Mouse (Mus musculus) lung, adult 2 months (tissue): Measurements from ENCODE around the gene Lamtor2. TPM values are rescaled to one million over a fixed set of nuclear protein-coding genes. Genes with fewer than 3 reads are reported as not detected.

ENCODE experiments used
- DNase-seq: peaks from one replicate; pipeline ENCODE4 v3.0.0; 2022
- H3K4me1 ChIP-seq: fragments of 200-500 bp; 2 replicates; pipeline ENCODE4 v1.6.1; 2011; ENCODE audit warnings: low read length; ENCODE audit not compliant: control insufficient read depth, insufficient read depth
- H3K4me3 ChIP-seq: fragments of 200-500 bp; replicated peaks from 2 replicates; pipeline ENCODE3; 2011; ENCODE audit warnings: low read depth, mild to moderate bottlenecking, control low read depth, low read length; ENCODE audit errors: extremely low read depth
- CTCF ChIP-seq: fragments of 200-500 bp; IDR thresholded peaks from 2 replicates; pipeline ENCODE4 v1.5.1; 2011; ENCODE audit warnings: mild to moderate bottlenecking, low read length, control low read depth; ENCODE audit not compliant: insufficient read depth
- POLR2A ChIP-seq: fragments of 200-500 bp; IDR thresholded peaks from 2 replicates; pipeline ENCODE4 v1.6.1; 2011; ENCODE audit warnings: low read depth, mild to moderate bottlenecking, control low read depth, low read length, borderline replicate concordance; ENCODE audit errors: extremely low read depth
- WGBS: fragments of 180-500 bp; shearing (Covaris S2); methylation state at CpG from one replicate; pipeline ENCODE4 v1.1.7; 2018; 5-methylcytosine and 5-hydroxymethylcytosine counted together
- polyA plus RNA-seq: library from polyadenylated mRNA; depleted of rRNA; stranded (reverse); fragments of >200 nt; gene quantifications from 2 replicates; pipeline ENCODE4 v1.2.3, GENCODE M21; 2012

Lamtor2 gene
- polyA plus RNA-seq, 1 experiment: 135 TPM

GRCm38 (mm10) chr3:88569694-88570093 lies 16.8 kb upstream of the Lamtor2 start:
- no peak for TF ChIP-seq CTCF
- TF ChIP-seq POLR2A: no peak
- Histone ChIP-seq H3K4me1 (no peaks in the 10 kb centered on the region), H3K4me3 (no peak overlapping the region)
- no peak for DNase-seq
- WGBS: 80% methylated on average over 5 of the region's 5 CpGs

- Histone ChIP-seq H3K4me1 (no peaks in the 10 kb centered on the region), H3K4me3 (no peak overlapping the region)
- 72% methylated on average over 2 of the region's 2 CpGs for WGBS
- TF ChIP-seq CTCF: no peak
- no peak for TF ChIP-seq POLR2A
- DNase-seq: no peak
Measured at GRCm38 (mm10) chr3:88569093-88569492, 16.2 kb upstream of the Lamtor2 start.

- no peaks in the 10 kb centered on the region for H3K4me1 ChIP-seq
- 93% methylated on average over 2 of the region's 2 CpGs for WGBS
- no peak for DNase-seq
- no peak for TF ChIP-seq POLR2A
- TF ChIP-seq CTCF: no peak
- H3K4me3 ChIP-seq: no peak overlapping the region
Measured at GRCm38 (mm10) chr3:88568615-88569014, 15.7 kb upstream of the Lamtor2 start.

- Histone ChIP-seq H3K4me1 (no peaks in the 10 kb centered on the region), H3K4me3 (no peak overlapping the region)
- DNase-seq: no peak
- WGBS: 64% methylated on average over 6 of the region's 6 CpGs
- TF ChIP-seq CTCF: no peak
- TF ChIP-seq POLR2A: no peak
Measured at GRCm38 (mm10) chr3:88567892-88568291, 15.0 kb upstream of the Lamtor2 start.

DNA sequence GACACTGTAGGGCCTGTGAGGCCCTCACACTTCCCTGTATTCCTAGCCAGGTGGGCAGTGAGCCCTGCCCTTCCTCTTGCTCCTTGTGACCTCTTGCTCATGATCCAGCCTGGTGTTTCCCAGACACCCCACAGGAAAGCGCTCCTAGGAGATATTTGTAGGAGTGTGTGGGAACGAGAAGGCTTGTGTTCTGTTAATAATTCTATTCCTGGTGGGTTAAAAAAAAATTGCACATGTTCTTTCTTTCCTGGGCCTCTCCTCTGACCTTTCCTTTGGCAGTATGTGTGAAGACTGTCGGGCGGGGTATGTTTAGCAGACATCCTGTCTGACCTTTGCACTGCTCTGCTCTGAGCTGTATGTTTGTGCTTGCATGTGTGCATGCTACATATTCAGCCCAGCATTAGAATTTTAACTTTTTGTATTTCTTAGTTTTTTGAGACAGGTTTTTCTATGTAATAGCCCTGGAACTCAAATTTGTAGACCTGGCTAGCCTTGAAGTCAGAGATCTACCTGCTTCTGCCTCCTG lies 13.7 kb upstream of the Lamtor2 start:
- 56% methylated on average over 4 of the region's 4 CpGs for WGBS
- no peak for DNase-seq
- H3K4me3 ChIP-seq: no peak overlapping the region
- TF ChIP-seq CTCF (no peak), POLR2A (no peak)
- no peaks in the 10 kb centered on the region for H3K4me1 ChIP-seq

DNA sequence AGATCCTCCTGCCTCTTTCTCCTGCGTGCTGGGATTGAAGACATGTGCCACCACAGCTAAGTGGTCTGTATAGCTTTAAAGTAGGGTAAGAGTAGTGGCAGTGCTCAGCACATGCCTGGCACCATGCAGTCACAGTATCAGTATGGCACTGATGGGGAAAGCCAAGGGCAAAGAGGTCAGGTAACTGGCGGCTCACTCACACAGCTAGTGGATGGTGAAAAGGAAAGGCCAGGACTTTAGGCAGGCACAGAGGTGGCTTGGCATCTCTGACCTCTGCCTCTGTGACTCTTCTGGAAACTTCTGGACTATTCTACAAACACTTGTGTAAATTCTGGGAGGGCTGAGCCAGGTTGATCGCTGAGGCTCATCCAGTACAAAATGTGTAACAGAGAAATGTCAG lies 13.2 kb upstream of the Lamtor2 start:
- 84% methylated on average over 3 of the region's 3 CpGs for WGBS
- no peak overlapping the region for H3K4me3 ChIP-seq
- H3K4me1 ChIP-seq: no peaks in the 10 kb centered on the region
- TF ChIP-seq CTCF (no peak), POLR2A (no peak)
- DNase-seq: no peak

DNA sequence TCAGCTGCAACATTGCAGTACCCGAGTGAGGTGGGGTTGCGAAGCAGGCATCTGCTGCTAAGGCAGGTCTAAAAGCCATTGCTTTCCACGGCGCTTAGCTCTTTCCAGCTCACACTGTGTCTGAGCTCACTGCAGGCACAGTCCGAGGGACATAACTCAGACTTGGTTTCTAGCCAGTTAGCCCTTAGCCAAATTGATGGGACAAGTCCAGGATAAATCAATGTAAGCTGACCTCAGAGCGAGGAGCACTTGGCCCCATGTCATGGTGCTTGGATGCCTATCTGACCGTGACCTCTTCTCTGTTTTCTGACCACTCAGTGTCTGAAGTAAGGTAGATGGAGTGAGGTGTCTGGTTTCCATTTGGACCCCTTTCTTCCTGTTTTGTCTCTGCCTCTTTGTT lies 11.1 kb upstream of the Lamtor2 start:
- Histone ChIP-seq H3K4me3 (no peak overlapping the region), H3K4me1 (no peaks in the 10 kb centered on the region)
- WGBS: 80% methylated on average over 7 of the region's 7 CpGs
- no peak for DNase-seq
- TF ChIP-seq CTCF: no peak
- no peak for TF ChIP-seq POLR2A

- no peaks in the 10 kb centered on the region for H3K4me1 ChIP-seq
- no peak overlapping the region for H3K4me3 ChIP-seq
- no peak for TF ChIP-seq CTCF
- no peak for TF ChIP-seq POLR2A
- WGBS: 73% methylated on average over 4 of the region's 4 CpGs
- DNase-seq: no peak
Measured at GRCm38 (mm10) chr3:88563442-88563841, 10.6 kb upstream of the Lamtor2 start.

- Histone ChIP-seq H3K4me3 (no peak overlapping the region), H3K4me1 (no peaks in the 10 kb centered on the region)
- TF ChIP-seq CTCF (no peak), POLR2A (no peak)
- 63% methylated on average over 4 of the region's 4 CpGs for WGBS
- no peak for DNase-seq
Measured at GRCm38 (mm10) chr3:88561989-88562388, 9.1 kb upstream of the Lamtor2 start.

GRCm38 (mm10) chr3:88559596-88559995 lies 6.7 kb upstream of the Lamtor2 start:
- TF ChIP-seq POLR2A (no peak), CTCF (no peak)
- DNase-seq: no peak
- WGBS: 94% methylated on average over 9 of the region's 9 CpGs
- Histone ChIP-seq H3K4me3 (no peak overlapping the region), H3K4me1 (no peaks in the 10 kb centered on the region)
